Mouse (Mus musculus): ENCODE data around the gene Pemt.

- no peak for TF ChIP-seq CTCF (IDR thresholded peaks at IDR 0.05; ENCODE audit: control insufficient read depth, insufficient read depth, insufficient replicate concordance, low read depth, low read length)
- no peak for TF ChIP-seq POLR2A (IDR thresholded peaks at IDR 0.05; ENCODE audit: control insufficient read depth, low read depth, low read length)
These were observed 622 bp downstream of the Pemt start for GRCm38 (mm10) chr11:60045676-60046057.

All from testis, adult 2 months (tissue).